Mouse (Mus musculus): ENCODE results near the gene Cep112.

The Cep112 gene

DNA sequence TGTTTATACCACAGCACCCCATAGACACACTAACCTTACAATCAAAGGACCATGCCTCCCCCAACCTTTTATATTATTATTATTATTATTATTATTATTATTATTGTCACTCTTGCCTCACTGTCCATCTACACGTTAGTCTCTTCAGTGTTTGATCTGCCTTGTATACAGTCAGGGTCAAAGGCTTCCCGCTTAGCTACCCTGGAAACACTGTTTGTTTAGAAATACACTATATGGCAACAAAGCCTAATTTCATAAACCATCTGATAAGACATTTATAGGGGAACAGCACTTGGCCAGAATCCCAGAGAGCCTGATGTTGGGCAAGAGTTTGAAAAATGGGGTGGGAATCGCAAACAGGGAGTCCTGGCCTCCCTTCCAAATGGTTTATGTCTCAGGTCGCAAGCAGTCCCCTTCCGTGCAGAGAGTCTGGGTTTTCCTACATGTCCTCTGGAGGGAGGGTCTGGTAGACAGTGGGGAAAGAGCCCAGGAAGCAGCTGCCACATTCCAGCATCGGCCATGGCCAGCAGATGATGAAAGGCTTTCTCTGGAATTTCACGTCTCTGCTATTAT, 451.7 kb downstream of the Cep112 start:
- DNase-seq (ENCODE audit: low spot score in 2 of 2): no peak

DNA sequence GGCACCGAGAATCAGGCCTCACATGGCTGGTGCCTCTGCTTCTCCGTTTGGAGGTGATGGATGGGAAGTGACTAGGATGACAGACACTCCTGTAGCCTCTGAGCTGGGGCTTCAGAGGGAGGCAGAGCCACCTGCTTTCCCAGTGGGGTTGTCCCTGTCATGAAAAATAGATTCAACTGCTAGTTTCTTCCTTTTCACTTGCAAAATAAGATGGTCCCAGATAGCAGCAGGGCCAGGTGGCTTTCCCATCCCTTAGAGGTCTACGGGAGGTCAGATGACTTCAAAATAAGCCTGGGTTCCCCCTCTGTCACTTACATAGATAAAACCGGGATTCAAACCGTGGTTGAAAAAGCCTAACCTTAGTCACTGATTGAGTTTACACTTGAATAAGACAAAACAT, 452.5 kb downstream of the Cep112 start:
- DNase-seq (ENCODE audit: low spot score in 2 of 2): no peak

DNA sequence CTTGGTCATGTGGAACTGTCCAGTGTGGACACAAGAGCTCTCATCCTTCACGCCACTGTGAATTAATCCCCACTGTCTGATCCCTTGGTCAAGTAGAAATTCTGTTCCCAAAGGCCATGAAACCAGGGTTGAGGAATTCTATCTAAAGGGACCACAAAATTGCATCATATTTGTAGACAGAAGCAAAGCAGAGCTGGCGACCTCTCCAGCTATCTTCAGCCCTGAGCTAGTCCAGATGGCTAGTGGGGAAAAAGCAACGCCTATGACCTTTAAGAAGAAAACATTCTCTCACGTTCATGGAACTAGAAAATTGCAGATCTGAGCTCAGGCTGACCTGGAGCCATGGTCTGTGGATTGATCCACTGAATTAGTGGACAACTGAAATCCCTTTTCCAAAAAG, 455.6 kb downstream of the Cep112 start:
- DNase-seq (ENCODE audit: low spot score in 2 of 2): no peak

GRCm38 (mm10) chr11:108881662-108882061, 456.7 kb downstream of the Cep112 start:
- DNase-seq (ENCODE audit: low spot score in 2 of 2): no peak

DNA sequence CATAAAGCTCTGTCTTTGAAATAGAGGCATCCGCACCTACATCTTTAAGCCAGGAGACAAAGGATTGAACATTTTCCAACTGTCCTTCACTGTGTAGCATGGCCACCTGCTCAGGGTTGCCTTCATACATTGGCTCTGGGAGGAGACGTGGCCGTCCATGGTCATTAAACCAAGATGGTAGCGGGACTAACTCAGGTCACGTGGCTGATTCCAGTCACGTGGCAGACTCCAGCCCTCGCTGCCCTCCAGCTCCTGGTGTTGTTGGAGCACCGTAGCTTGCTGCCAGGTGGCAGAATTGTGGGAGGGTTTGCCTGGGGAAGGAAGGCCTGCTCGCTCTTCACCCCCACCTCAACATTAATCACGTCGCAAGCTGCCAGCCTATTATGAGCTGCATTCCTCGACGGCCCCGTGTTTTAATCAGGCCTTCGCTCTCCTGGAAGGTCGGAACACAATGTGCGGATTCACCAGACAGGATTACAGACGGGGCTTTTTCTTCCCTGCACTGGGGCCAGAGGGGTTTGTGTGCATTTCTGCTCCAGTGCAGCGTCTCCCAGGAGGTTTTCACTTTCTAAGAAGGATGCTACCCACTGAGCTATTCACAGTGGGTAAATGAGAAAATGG, 460.4 kb downstream of the Cep112 start:
- DNase-seq (ENCODE audit: low spot score in 2 of 2): no peak

GRCm38 (mm10) chr11:108886060-108886459, 461.1 kb downstream of the Cep112 start:
- no peak for DNase-seq (ENCODE audit: low spot score in 2 of 2)

GRCm38 (mm10) chr11:108889121-108889520, 464.1 kb downstream of the Cep112 start:
- DNase-seq (ENCODE audit: low spot score in 2 of 2): no peak

DNA sequence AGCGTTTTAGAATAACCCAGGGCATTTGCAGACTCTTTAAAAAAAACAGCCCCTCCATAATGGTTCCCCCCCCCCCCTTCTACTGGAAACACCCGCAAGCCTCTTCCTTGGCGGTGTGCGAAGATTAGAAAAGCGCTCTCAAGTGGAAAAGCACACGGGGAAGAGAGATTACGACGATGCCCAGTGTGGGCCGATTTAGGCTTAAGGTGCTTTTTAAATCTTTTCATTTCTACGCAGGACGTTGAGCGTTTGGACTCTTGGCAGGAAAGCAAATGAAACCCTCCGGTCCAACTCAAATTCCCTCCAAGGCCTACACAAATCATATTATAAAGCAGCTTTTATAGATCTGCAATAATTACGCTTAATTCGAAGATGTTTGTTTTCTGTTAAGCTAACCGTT, 465.6 kb downstream of the Cep112 start:
- no peak for DNase-seq (ENCODE audit: low spot score in 2 of 2)

DNA sequence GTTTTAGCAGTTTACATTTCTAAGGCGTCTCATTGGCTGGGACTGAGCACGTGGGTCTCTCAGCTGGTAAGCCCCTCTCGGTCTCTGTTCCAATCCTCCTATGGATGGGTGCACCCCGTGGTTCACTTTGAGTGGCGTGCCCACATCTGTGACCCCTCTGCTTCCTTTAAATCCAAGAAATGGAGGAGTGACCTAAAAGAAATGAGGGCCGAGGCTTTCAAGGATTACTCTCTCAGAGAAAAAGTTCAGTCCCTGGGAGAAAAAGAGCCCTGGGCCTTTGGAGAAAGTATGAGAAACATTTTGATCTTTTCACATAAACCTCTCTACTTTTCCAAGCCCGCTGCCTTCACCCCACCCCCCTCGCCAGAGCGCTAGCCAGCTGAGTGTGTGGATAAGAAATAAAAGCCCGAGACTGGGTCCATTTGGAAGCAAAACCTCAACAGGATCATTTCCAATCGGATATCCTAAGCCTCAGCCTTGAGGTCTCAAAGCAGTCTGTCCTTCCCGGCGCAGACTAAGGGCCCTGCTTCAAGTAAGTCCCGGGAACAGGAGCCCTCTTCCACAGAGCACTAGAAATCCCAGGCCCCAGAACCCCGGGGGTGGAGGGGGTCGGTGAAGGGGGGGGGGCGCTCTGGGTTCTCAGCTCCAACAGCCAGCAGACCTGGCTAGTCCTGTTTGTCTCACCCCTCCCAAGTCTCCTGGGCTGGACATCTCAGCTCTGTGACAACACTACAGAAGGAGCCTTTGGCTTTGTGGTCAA, 466.3 kb downstream of the Cep112 start:
- no peak for DNase-seq (ENCODE audit: low spot score in 2 of 2)

DNA sequence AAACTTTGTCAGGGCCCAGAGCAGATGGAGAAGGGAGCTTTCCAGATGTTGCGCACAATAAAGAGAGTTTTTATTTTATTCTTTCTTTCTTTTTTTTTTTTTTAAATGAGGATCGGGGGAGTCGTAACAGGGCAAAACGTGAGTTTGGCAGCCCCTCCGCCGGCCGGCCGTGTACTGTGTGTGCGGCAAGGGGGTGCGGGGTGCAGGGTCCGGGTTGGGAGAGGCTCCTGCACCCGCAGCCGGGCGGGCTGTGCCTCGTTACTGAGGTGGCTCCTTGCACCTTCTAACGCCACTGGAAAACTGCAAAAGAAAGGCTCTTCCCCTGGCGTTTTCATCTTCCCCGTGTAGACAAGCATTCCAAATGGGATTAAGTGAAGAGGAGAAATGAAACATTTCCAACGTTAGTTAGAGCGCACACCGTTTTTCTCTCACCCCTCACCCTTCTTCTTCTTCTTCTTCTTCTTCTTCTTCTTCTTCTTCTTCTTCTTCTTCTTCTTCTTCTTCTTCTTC, 466.9 kb downstream of the Cep112 start:
- no peak for DNase-seq (ENCODE audit: low spot score in 2 of 2)

- no peak for DNase-seq (ENCODE audit: low spot score in 2 of 2)
These were observed 467.4 kb downstream of the Cep112 start for GRCm38 (mm10) chr11:108892406-108892805.

GRCm38 (mm10) chr11:108893232-108893790, 468.3 kb downstream of the Cep112 start:
- DNase-seq (ENCODE audit: low spot score in 2 of 2): no peak

DNA sequence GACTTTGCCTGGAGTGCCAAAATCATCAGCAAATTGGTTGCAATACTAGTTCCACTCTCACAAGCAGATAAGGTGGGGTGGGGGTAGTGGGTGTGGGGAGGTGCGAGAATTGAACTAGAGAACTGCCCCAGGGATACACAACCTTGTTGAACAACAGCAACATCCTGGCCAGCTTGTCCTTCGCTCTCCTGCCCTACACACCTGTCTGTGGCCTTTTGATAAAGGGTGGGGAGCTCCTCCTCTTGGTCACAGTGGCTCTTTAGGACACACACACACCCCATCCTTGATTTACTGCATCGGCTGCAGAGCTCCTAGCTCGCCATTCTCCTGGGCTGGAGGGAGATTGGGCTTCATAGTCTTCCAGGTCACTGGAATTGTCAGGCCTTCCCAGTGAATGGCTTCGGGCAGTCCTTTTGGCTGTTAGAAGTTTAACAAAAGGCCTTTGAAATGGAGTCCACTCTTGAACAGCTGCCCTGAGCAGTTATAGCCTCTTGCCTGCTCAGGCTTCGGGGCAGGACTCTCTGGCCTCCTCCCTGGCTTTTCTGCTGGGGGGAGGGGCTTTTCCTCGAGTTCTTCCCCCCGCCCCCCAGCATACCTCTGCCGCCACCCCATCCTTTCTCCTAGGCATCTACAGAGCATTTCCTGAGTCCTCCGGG, 469.0 kb downstream of the Cep112 start:
- DNase-seq (ENCODE audit: low spot score in 2 of 2): no peak

DNA sequence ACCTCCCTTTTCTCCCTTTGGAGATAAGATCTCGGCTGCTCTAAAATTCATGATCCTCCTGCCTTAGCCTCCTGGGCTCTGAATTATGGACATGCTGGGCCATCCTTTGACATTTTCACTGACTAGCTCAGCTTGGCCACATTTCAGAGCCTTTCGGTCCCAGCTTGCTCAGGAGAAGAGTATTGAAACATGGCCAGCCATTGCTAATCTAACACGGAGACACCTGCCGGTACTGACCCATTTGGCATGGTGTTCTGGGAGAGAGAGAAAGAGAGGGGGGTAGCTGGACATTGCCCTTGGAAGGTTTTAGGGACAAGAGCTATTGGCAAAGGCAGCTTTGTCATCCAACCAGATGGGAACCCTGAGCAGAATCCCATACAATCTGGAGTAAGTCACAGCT, 472.0 kb downstream of the Cep112 start:
- no peak for DNase-seq (ENCODE audit: low spot score in 2 of 2)

- no peak for DNase-seq (ENCODE audit: low spot score in 2 of 2)
These were observed 473.1 kb downstream of the Cep112 start for GRCm38 (mm10) chr11:108898063-108898462.

DNA sequence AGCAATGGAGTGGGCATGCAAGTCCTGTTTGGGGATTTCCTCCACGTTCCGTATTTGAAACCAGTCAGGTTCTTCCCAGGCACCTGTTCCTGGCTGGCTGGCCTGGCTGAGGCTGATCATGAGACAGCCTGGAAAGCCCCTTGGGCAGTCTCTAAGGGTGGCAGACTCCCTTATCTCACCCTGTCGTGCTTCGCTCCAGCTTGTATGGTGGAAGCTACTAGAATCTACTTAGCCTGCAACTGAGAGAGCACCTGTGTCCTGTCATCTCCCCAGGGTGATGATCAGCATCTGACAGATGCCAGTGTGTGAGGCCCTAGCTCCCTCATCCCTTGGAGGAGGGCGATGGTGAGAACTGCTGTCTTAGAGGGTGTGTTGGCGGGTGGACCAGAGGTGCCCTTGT, 473.5 kb downstream of the Cep112 start:
- DNase-seq (ENCODE audit: low spot score in 2 of 2): no peak

GRCm38 (mm10) chr11:108900718-108901488, 475.9 kb downstream of the Cep112 start:
- no peak for DNase-seq (ENCODE audit: low spot score in 2 of 2)

DNA sequence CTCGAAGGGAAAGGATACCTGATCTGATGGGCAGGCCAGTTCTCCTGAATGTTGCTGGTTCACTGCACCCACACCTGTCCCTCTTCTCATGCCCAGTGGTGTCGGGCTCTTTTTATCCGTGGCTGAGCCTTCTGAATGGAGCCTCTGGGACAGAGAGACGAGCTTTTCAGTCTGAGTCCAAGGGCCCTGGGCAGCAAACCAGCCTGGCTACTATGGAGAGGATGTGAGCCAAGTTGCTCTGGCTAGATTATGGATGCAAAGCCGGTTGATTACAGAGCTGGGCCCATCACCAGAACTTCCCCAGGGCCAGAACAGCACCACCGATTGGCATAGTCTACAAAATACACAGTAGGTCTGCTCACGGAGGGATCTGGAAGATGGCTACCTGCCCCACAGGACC, 476.7 kb downstream of the Cep112 start:
- DNase-seq (ENCODE audit: low spot score in 2 of 2): no peak

GRCm38 (mm10) chr11:108902303-108902702, 477.3 kb downstream of the Cep112 start:
- no peak for DNase-seq (ENCODE audit: low spot score in 2 of 2)

- no peak for DNase-seq (ENCODE audit: low spot score in 2 of 2)
These were observed 481.7 kb downstream of the Cep112 start for GRCm38 (mm10) chr11:108906590-108907254.
